Mouse (Mus musculus) G1E (cell line): ENCODE results near the gene Grip1.

Experiments
- CTCF ChIP-seq: IDR thresholded peaks from 2 replicates; pipeline ENCODE4 v1.5.1; 2012; ENCODE audit warnings: low read depth, low read length, inconsistent platforms, mixed read lengths
- TAL1 ChIP-seq: conservative IDR thresholded peaks from 2 replicates; pipeline ENCODE4 v1.6.1; 2012; ENCODE audit warnings: low read depth, low read length, inconsistent platforms, mixed read lengths

- no peak for TF ChIP-seq TAL1
- TF ChIP-seq CTCF: no peak
Observed at GRCm38 (mm10) chr10:119852582-119853135, 399.0 kb downstream of the Grip1 start.
